Mouse (Mus musculus): ENCODE results near the gene Zfp398.

The Zfp398 gene

GRCm38 (mm10) chr6:47835482-47835983 lies at the start of gene Zfp398:
Zfp398 (plus strand) TSS chr6:47835661.
- DNase-seq = peak; percentile 96

- peak; percentile 84 for DNase-seq
These were observed 47.3 kb upstream of the Zfp398 start for GRCm38 (mm10) chr6:47787941-47788736.

DNA sequence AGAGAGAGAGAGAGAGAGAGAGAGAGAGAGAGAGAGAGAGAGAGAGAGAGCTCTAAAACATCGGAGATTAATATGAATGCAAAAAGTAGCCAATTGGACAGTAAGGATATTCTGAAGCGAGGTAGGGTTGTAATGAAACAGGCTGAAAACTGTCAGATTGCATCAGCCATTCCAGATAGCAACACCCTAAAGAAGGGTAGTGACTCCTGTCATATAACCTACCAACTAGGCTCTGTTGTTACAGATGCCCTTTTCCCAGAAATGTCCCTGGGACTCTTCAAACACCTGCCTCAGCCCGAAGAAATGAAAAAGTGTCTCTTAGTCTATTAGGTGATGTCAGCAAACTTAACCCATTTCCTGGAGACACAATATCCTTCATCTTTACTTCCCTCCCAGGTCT lies 46.6 kb upstream of the Zfp398 start:
- no peak for DNase-seq

- DNase-seq = no peak
These were observed 44.7 kb upstream of the Zfp398 start for GRCm38 (mm10) chr6:47790745-47791144.

GRCm38 (mm10) chr6:47792533-47792932 lies 42.9 kb upstream of the Zfp398 start:
- no peak for DNase-seq

- no peak for DNase-seq
These were observed 42.2 kb upstream of the Zfp398 start for GRCm38 (mm10) chr6:47793284-47793683.

- DNase-seq = no peak
These were observed 41.2 kb upstream of the Zfp398 start for GRCm38 (mm10) chr6:47794106-47794830.

GRCm38 (mm10) chr6:47799079-47799478 lies 36.4 kb upstream of the Zfp398 start:
- DNase-seq = peak; percentile 36

DNA sequence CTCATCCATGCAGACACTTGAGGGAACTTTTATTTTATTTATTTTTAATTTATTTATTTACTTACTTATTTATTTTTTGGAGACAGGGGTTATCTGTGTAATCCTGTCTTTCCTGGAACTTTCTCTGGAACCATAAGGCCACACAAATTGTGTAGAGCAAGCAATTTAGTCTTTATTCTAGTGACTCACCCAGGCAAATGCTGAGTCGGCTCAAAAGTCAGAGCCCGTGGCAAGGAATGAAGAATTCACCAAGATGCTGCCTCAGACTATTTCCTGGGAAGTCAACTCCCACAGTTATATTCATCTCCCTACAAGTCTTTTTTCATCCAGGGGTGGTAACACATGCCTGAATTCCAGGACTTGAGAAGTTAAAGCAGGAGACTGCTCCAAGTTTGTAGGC lies 29.9 kb upstream of the Zfp398 start:
- DNase-seq = no peak

GRCm38 (mm10) chr6:47807419-47807818 lies 28.0 kb upstream of the Zfp398 start:
- DNase-seq = no peak

- DNase-seq = no peak
These were observed 26.9 kb upstream of the Zfp398 start for GRCm38 (mm10) chr6:47808545-47808944.

DNA sequence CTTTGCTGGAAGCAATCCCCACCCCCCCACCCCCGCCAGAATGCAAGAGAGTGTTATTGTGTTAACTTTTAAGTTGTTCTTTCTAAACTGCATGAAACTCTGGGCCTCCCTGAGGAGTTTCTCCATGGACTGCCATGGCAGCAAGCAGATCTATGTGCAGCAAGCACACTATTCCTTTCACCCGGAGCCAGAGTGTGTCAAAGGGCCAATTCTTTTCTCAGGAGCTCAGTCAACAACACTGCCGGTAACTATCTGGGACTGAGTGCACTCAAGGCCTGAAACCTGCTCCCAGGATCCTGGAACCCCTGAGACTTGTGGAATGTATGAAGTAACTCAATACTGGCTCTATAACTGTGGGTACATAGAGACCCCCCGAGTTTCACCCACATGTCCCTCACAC lies 26.4 kb upstream of the Zfp398 start:
- DNase-seq = no peak

- no peak for DNase-seq
These were observed 25.3 kb upstream of the Zfp398 start for GRCm38 (mm10) chr6:47810181-47810580.

- DNase-seq = no peak
These were observed 24.1 kb upstream of the Zfp398 start for GRCm38 (mm10) chr6:47811324-47811723.

DNA sequence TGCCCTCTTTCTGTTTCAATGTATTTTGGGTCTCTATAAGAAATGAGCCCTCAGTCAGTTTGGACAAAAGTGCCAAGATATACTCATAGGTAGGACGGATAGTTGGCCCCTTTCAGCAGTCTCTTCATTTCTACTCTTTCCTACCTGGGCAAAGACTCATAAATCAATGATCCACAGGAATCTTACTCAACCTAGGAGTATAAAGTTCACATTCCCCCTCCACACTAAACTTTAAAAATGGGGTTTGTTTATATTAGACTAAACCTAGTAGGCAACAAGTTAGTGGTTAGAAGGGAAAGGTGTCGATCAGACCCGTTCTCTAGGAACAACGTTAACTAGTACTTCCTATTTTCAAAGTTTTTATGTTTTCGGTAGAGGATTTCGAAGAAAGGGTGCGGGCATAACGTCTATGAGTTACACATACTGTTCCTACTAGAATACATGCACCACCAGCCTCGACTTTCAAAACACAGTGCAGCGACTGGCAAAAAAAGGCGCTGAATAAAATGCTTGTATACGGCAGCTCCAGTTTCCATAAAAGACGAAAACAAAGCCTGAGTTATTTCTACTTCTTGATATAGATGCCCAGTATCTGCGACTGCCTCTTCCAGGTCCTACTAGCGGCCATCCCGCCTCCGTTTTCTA lies 23.1 kb upstream of the Zfp398 start:
- no peak for DNase-seq

DNA sequence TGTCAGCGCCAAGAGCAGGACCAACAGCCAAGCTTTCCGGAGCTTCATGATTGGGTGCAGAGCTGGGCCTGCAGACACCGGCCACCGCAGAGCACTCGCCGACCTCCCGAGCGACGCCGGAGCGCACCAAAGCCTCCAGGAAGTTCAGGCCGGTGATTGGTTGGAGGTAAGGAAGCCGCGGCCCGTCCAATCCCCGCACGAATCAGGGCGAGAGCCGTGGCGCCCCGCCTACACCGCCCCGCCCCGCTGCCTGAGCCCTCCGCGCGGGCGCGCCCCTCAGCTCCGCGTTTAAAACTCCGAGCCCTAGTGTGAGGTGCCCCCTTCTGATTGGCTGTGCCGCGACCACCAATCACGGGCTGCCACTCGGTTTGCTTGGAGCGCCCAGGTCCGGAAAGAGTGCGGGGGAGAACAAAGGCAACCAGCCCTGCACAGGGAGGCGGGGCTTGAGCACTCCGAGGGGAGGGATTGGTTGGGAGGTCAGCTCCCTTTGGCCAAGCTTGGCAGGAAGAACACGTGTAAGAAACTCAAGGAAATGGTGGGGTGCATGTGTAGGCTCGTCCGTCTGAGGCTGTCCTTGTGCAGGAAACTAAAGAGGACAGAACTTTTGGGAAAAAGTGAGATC lies 22.1 kb upstream of the Zfp398 start, which contains the start of gene Pdia4:
Gene Pdia4, minus strand, starts transcription at position 174 of the 622 bp plus-strand sequence.
- peak; percentile 94 for DNase-seq

- DNase-seq = no peak
These were observed 19.3 kb upstream of the Zfp398 start for GRCm38 (mm10) chr6:47816151-47816550.

DNA sequence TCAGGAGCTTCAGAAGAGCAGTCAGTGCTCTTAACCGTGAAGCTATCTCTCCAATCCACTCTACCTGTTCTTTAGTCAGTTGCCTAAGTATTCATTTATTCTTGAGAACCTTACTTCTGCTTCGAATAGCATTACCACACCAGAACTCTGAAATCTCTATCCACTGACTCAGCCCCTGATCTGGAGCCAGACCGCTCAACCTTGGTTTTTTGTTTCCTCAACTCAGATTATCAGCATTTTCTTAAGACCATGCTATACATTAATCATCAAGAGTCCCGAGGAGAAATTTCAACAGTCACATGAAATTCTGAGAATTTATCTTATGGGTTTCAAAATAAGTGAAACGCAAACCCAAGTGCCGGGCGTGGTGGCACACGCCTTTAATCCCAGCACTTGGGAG lies 16.7 kb upstream of the Zfp398 start:
- DNase-seq = no peak

DNA sequence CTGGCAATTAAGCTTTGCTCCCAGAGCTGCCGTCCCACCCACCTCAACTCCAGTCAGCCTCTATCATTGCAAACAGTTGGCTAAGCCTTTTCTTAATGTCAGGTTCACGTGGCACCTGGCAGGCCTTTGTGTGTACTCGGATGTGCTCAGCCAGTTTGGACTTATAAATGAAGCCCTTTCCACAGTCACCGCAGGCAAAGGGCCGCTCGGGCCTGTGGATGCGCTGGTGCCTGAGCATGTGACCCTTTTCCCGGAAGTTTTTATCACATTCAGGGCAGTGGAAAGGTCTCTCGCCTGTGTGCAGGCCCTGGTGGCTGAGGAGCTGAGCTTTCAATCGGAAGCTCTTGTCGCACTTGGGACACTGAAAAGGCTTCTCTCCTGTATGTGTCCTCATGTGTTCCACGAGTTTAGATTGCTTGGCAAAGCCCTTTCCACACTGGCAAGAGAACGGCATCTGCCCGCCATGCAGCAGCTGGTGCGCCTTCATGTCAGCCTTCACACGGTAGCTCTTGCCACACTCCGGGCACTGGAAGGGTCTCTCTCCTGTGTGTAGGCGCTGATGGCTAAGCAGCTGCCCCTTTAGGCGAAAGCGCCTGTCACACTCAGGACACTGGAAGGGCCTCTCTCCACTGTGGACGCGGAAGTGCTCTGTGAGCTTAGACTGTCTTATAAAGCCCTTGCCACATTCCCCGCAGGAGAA lies 15.7 kb upstream of the Zfp398 start:
- no peak for DNase-seq

DNA sequence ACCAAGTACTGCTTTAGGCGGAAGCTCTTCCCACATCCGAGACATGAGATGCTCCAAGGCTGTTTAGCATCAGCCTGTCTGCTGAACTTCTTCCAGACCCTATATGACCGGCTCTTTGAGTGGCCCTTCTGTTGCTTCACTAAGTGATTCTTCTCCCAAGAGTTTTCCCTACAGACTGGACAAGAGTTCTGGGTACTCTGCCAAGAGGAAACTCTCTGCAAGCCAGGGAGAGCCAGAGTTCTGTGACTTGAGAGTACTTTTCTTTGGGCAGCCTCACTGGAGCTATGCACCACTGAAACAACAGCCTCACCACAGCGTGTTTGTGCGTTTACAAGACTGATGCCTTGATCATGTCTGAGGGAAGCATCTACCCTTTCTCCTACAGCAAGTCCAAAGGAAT lies 14.2 kb upstream of the Zfp398 start:
- no peak for DNase-seq

GRCm38 (mm10) chr6:47821776-47822175 lies 13.7 kb upstream of the Zfp398 start:
- DNase-seq = no peak

DNA sequence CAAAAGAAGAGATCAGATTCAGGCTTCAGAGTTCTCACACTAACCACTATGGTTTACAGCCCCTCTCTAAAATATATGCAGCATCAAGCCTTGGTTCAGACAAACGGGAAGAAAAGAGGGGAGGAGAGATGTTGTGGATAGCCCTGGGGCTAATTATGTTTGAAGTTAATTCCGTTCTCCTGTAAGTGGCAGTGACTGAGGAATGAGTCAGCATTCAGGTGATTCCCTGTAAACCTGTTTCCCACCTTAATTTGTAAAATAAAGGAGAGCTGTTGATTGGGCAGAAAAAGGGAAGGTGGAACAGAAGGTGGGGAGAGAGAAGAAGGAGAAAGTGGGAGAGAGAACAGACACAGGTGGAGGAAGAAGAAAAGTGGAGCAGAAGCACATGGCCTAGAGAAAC lies 11.2 kb upstream of the Zfp398 start:
- DNase-seq = no peak
